Mouse (Mus musculus) adrenal gland, adult (tissue): ENCODE measurements at regions not wholly inside any gene's neighbourhood (a gene's known extent, or its start where the extent isn't known, plus 50 kb on each side); places are given as distances from the start of the nearest gene placed in this dataset.
"Not testable (repeated sequence)": the region's sequence is repeated elsewhere in the genome, so short reads cannot be mapped to it uniquely, and the experiment has no call there.

Experiments used
- DNase-seq, 2 experiments: peaks; one replicate each; pipeline ENCODE4 v3.0.0; 2022 to 2023; ENCODE audit warnings: low spot score in 1 of 2; ENCODE audit not compliant: inconsistent age in 2 of 2

DNA sequence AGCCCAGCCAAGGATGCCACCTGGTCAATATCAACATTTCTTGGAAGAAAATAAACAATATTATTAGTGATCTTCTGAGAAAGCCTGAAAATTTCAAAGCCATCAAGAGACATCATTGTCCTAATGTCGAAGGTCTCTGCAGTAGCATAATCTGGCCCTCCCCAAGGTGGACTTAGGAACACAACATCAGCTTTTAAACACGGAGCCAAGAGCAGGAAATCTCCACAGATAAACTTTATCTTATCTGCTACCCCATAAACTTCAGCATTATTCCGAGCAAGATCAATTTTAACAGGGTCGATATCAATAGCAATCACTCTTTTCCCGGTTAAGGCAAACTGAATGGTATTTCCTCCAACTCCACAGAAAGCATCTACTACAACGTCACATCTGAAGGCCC lies 1691.2 kb upstream of the 5930422O12Rik start:
- DNase-seq = not testable (repeated sequence)

DNA sequence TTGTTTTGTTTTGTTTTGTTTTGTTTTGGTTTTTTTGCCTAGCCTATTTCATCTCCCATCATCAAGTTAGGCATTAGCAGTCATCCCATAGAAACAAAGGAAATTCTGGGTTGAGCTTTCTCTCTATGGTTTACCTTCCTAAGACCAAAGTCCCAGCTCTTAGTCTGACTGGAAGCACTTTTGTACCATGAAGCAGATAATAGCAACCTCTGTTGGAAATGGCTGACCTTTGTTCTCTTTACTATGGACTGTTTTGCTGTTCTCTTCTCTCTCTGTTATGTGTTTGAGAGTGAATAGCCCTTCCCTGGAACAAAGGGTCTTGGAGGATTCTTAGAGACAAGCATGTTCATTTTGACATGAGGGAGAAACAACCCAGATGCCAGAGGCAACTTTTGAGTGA lies 1681.7 kb upstream of the 5930422O12Rik start:
- DNase-seq = no peak

DNA sequence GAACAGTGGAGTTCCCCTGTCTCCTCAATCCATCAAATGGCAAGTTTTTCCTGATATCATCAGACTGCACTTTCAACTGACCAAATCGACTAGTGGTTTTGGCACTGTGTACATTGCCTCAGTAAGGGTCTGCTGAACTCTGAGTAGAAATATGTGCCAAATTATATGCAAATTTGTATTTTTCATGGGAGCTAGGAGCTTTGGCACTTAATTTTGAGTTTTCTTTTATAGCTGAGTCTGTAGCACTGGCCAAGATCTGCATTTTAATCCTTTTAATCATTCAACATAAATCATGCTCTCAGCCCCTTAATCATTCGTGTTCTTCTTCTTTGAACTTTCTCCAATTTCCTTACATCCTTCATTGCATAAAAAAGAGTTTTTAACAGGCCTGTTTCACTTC lies 1678.5 kb upstream of the 5930422O12Rik start:
- peak in 1 of 2 experiments; percentile 44 for DNase-seq

DNA sequence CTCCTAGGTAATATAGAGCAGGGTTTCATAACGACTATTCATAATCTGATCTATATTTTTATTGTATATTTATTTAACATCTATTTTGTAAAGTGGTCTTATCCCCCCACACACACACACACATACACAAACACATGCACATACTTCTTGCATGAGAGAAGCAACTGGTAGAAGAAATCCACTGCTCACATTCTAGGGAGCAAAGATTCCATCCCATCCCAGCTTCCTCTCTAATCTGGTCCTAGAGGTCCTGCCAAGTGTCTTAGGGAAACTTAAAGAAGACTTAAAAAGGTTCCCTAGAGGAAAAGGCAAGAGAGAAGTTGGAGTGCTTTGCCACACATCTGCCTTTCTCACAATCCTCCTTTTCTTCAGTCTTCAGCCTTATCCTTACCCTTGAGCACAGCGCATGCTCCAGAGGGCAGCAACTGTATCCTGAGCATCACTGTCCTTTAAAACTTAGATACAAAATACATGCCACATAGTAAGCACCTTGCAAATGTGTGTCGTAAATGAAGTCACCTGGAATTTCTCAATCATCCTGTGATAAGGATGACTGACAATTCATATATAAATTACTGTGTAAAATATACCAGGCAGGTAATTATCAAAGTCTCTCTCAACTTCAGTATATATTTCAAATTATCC lies 1677.9 kb upstream of the 5930422O12Rik start:
- DNase-seq = no peak

DNA sequence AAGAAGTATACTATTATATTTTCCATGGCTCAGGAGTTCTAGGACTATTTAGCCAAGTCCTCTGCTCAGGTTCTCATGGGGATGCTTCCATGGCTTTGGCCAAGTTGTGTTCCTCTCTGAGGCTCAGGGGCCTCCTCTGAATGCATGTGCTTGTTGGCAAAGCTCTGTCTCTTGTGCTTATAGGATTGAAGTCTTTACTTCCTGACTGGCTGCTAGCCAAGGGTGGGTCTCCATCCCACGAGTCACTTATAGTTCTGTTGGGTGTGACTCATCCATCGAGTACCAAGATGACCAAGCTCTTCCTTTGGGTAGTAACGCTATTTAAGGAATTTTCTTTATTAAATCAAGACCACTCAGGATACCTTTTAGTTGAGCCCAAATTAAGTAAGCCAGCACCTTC lies 1672.8 kb upstream of the 5930422O12Rik start:
- DNase-seq = no peak

DNA sequence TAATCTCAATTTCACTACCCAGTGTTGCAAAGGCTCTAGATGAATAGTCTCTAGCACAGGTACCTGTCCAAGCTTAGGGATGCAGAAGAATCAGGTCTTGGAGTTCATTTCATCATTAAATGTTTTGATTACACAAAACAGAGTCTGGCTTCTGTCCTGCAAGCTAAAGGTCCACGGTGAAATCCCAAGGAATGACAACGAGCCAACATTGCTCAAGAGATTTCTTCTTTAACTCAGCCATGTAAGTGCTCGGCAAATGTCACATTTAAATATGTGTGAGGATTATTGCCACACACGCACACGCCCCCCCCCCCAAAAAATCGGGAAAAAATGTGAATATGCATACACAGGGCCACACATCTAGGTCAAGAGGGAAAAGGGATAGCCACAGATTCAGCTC lies 1666.4 kb upstream of the 5930422O12Rik start:
- DNase-seq = no peak
